Comparison of ENCODE assay signal across 11 mouse cellular contexts in the genomic region with DNA sequence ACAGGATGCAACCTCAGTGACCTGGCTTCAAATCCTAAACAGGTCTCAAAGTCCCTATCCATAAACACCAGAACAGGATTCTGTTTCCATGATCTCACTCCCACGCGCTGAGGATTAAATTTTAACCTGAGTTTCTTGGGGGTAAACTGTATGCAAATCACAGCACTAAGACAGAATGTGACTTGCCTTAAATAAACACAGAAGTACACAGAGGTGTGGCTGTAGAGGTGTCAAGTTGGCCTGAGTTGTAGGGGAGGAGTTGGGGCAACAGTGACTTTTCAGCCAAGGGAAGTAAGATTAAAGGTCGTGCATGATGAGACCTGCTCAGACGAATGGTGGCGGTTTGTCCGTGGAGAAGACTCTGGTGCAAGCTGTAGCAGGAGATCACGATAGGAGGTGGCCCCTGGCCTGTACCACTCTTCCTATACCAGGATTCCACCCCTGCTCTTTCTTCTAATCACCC. TPM values are rescaled to one million over a fixed set of nuclear protein-coding genes. Genes with fewer than 3 reads are reported as not detected.
A peak's percentile ranks its signal among the peaks of the same experiment; 100 is the strongest.
DNase-seq lines count a peak whose midpoint lies in the region; ATAC-seq and TF ChIP-seq lines count a peak whose summit lies in the region.
"Had no signal": no experiment of that assay in that cellular context is flagged by ENCODE, and none has a peak within 500 bp of the region (broad histone marks: within the 10 kb centered on the region; RNA-seq: fewer than 3 reads in every experiment).

No protein-coding gene starts in this region.

- no peaks in the 10 kb centered on the region for H3K9me3 ChIP-seq in heart, embryonic 12.5 days (replicated peaks)
- H3K9me3 ChIP-seq in kidney, postnatal 0 days (replicated peaks; ENCODE audit: low read length), result no peaks in the 10 kb centered on the region
- no peaks in the 10 kb centered on the region for H3K9me3 ChIP-seq in forebrain, embryonic 11.5 days (ENCODE audit: control insufficient read depth, low read length)
- H3K9me3 ChIP-seq: embryonic facial prominence, embryonic 13.5 days; hindbrain, embryonic 12.5 days; midbrain, embryonic 13.5 days had no signal

- 0 out of 2 replicates have a peak overlapping the region, but pooled peaks have one; percentile 14 for H3K9ac ChIP-seq in heart, adult 2 months (ENCODE audit: low read depth, low read length)
- H3K9ac ChIP-seq in heart, embryonic 12.5 days, result no peak overlapping the region
- no peak overlapping the region for H3K9ac ChIP-seq in kidney, postnatal 0 days (ENCODE audit: low read depth, low read length)
- H3K9ac ChIP-seq in forebrain, embryonic 11.5 days (ENCODE audit: low read length), result no peak overlapping the region
- H3K9ac ChIP-seq: embryonic facial prominence, embryonic 13.5 days; hindbrain, embryonic 12.5 days; midbrain, embryonic 13.5 days had no signal

- 47% methylated on average over 7 of the region's 7 CpGs for WGBS in heart, adult 2 months
- WGBS in heart, embryonic 12.5 days, result 76% methylated on average over 7 of the region's 7 CpGs
- WGBS in kidney, postnatal 0 days, result 59% methylated on average over 7 of the region's 7 CpGs
- WGBS in forebrain, embryonic 11.5 days, result 89% methylated on average over 7 of the region's 7 CpGs

- no peaks in the 10 kb centered on the region for H3K36me3 ChIP-seq in heart, adult 2 months (ENCODE audit: control insufficient read depth, insufficient read depth, low read length)
- H3K36me3 ChIP-seq in heart, embryonic 12.5 days, result no peaks in the 10 kb centered on the region
- H3K36me3 ChIP-seq in kidney, postnatal 0 days (ENCODE audit: insufficient read depth, low read length), result no peaks in the 10 kb centered on the region
- H3K36me3 ChIP-seq in forebrain, embryonic 11.5 days (ENCODE audit: control insufficient read depth, insufficient read depth, low read length), result no peaks in the 10 kb centered on the region
- H3K36me3 ChIP-seq: embryonic facial prominence, embryonic 13.5 days; hindbrain, embryonic 12.5 days; midbrain, embryonic 13.5 days had no signal

- peaks cover 16% of the 10 kb centered on the region for H3K4me1 ChIP-seq in heart, adult 2 months (ENCODE audit: control insufficient read depth, insufficient read depth, low read length)
- H3K4me1 ChIP-seq in heart, embryonic 12.5 days (replicated peaks), result peaks cover 26% of the 10 kb centered on the region
- no peaks in the 10 kb centered on the region for H3K4me1 ChIP-seq in kidney, postnatal 0 days (replicated peaks; ENCODE audit: insufficient read depth, low read length)
- H3K4me1 ChIP-seq in forebrain, embryonic 11.5 days (replicated peaks; ENCODE audit: control insufficient read depth, insufficient read depth, low read length), result no peaks in the 10 kb centered on the region
- H3K4me1 ChIP-seq: embryonic facial prominence, embryonic 13.5 days; hindbrain, embryonic 12.5 days; midbrain, embryonic 13.5 days had no signal

- H3K27ac ChIP-seq in heart, adult 2 months, result peak overlapping the region; percentile 86
- no peak overlapping the region for H3K27ac ChIP-seq in heart, embryonic 12.5 days (ENCODE audit: poor library complexity, severe bottlenecking)
- peak overlapping the region; percentile 86 for H3K27ac ChIP-seq in kidney, postnatal 0 days
- H3K27ac ChIP-seq in forebrain, embryonic 11.5 days (ENCODE audit: low read depth, low read length), result no peak overlapping the region
- H3K27ac ChIP-seq: embryonic facial prominence, embryonic 13.5 days; hindbrain, embryonic 12.5 days; midbrain, embryonic 13.5 days had no signal

- H3K27me3 ChIP-seq in heart, adult 2 months (ENCODE audit: control insufficient read depth, insufficient read depth, low read length), result no peaks in the 10 kb centered on the region
- peaks cover 7% of the 10 kb centered on the region; the same call in 1 of the 2 replicates for H3K27me3 ChIP-seq in heart, embryonic 12.5 days (replicated peaks)
- no peaks in the 10 kb centered on the region for H3K27me3 ChIP-seq in kidney, postnatal 0 days (ENCODE audit: insufficient read depth, low read length)
- no peaks in the 10 kb centered on the region for H3K27me3 ChIP-seq in forebrain, embryonic 11.5 days (ENCODE audit: control insufficient read depth, insufficient read depth, low read length)
- H3K27me3 ChIP-seq: embryonic facial prominence, embryonic 13.5 days; hindbrain, embryonic 12.5 days; midbrain, embryonic 13.5 days had no signal

- no peak for TF ChIP-seq POLR2A in heart, adult 2 months (IDR thresholded peaks at IDR 0.05; ENCODE audit: insufficient read depth, low read depth, low read length)

- DNase-seq in heart, adult 2 months, result no peak
- DNase-seq in kidney, postnatal 0 days (ENCODE audit: low spot score), result no peak
- DNase-seq in lung, postnatal 36 days, result peak; percentile 77
- no peak for DNase-seq in layer of hippocampus, adult 9-10 months (ENCODE audit: low spot score)
- no peak for DNase-seq in cerebellum, adult 9-10 months
- no peak for DNase-seq in forebrain, embryonic 11.5 days (ENCODE audit: low spot score)

- TF ChIP-seq CTCF in heart, adult 2 months (IDR thresholded peaks at IDR 0.05), result no peak
- no peak for TF ChIP-seq CTCF in kidney, postnatal 0 days (IDR thresholded peaks at IDR 0.05; ENCODE audit: low read depth)

- intact Hi-C loops in heart, adult 2 months (cut with DNase I), result no loop called here

- TF ChIP-seq EP300 in heart, adult 2 months (IDR thresholded peaks at IDR 0.05; ENCODE audit: insufficient read depth, low read depth, low read length), result 0 out of 2 replicates have a peak, but pooled peaks have one; percentile 17

- no peak overlapping the region for H3K4me3 ChIP-seq in heart, adult 2 months
- no peak overlapping the region for H3K4me3 ChIP-seq in heart, embryonic 12.5 days
- H3K4me3 ChIP-seq in kidney, postnatal 0 days (replicated peaks; ENCODE audit: low read depth, low read length), result no peak overlapping the region
- no peak overlapping the region for H3K4me3 ChIP-seq in forebrain, embryonic 11.5 days (ENCODE audit: low read depth, low read length)
- H3K4me3 ChIP-seq: embryonic facial prominence, embryonic 13.5 days; hindbrain, embryonic 12.5 days; midbrain, embryonic 13.5 days had no signal

- ATAC-seq in heart, embryonic 12.5 days (ENCODE audit: insufficient number of reproducible peaks, low FRiP score), result no peak
- ATAC-seq in CD4-positive, CD25-positive, alpha-beta regulatory T cell, adult 4 months, result peak; percentile 31
- peak; percentile 82 for ATAC-seq in kidney, postnatal 0 days (replicated peaks; ENCODE audit: low FRiP score, low read depth)
- ATAC-seq in forebrain, embryonic 11.5 days (replicated peaks; ENCODE audit: low FRiP score), result no peak
- ATAC-seq: midbrain, embryonic 13.5 days had no signal

- H3K4me2 ChIP-seq in heart, embryonic 12.5 days, result no peak overlapping the region
- H3K4me2 ChIP-seq in kidney, postnatal 0 days (ENCODE audit: low read length), result no peak overlapping the region
- H3K4me2 ChIP-seq in forebrain, embryonic 11.5 days (ENCODE audit: low read depth, low read length, severe bottlenecking), result no peak overlapping the region
- H3K4me2 ChIP-seq: embryonic facial prominence, embryonic 13.5 days; hindbrain, embryonic 12.5 days; midbrain, embryonic 13.5 days had no signal

- no peaks in the 10 kb centered on the region for H3K79me2 ChIP-seq in heart, adult 2 months (replicated peaks; ENCODE audit: control insufficient read depth, insufficient read depth, low read length)

RNA-seq across cellular contexts. Expression of a gene that starts 25.1 kb away (rescaled TPM):
- total RNA-seq in heart, adult 2 months (2021), result under 1 TPM; 0.16 to 0.39 TPM
- polyA plus RNA-seq in heart, adult 2 months (2012; rRNA removed), result 0.20 and 0.39 TPM in 2 replicates
- polyA plus RNA-seq in heart, embryonic 12.5 days (2016; fragmentation: Nextera tagmentation; extraction: Ambion mirVana), result 0.10 TPM in 1 of 2 replicates, not detected in the other
- polyA plus RNA-seq in CD4-positive, CD25-positive, alpha-beta regulatory T cell, adult 4 months (2017; shearing (Covaris generic)), result under 1 TPM in 1 of 2 experiments, not detected in 1; 0.19 TPM
- polyA plus RNA-seq in kidney, postnatal 0 days (2015; fragmentation: Nextera tagmentation; extraction: Ambion mirVana), result 44.6 and 45.6 TPM in 2 replicates
- polyA plus RNA-seq in forebrain, embryonic 11.5 days (2014; fragmentation: Nextera tagmentation; extraction: Ambion mirVana), result not detected in 2 replicates
- polyA plus RNA-seq: hindbrain, embryonic 12.5 days had no signal

RNA-seq across cellular contexts. Expression of a gene that starts 32.1 kb away (rescaled TPM):
- 100 to 1,000 TPM; 216 to 349 TPM for total RNA-seq in heart, adult 2 months (2021)
- polyA plus RNA-seq in heart, adult 2 months (2012; rRNA removed), result 272 and 285 TPM in 2 replicates
- polyA plus RNA-seq in heart, embryonic 12.5 days (2016; fragmentation: Nextera tagmentation; extraction: Ambion mirVana), result 73.1 and 74.9 TPM in 2 replicates
- polyA plus RNA-seq in CD4-positive, CD25-positive, alpha-beta regulatory T cell, adult 4 months (2017; shearing (Covaris generic)), result 100 to 1,000 TPM; 177 to 183 TPM
- 95.8 and 100 TPM in 2 replicates for polyA plus RNA-seq in kidney, postnatal 0 days (2015; fragmentation: Nextera tagmentation; extraction: Ambion mirVana)
- polyA plus RNA-seq in forebrain, embryonic 11.5 days (2014; fragmentation: Nextera tagmentation; extraction: Ambion mirVana), result 52.6 and 56.9 TPM in 2 replicates

Comparison
In these comparisons a context has a peak if more than half of its experiments do, and no peak if none do; other contexts are left out.
1. H3K27ac ChIP-seq: peak in heart, adult 2 months (single experiment) and kidney, postnatal 0 days (single experiment); none in heart, embryonic 12.5 days (single experiment) and forebrain, embryonic 11.5 days (single experiment).
2. ATAC-seq: peak in CD4-positive, CD25-positive, alpha-beta regulatory T cell, adult 4 months (single experiment) and kidney, postnatal 0 days (single experiment); none in heart, embryonic 12.5 days (single experiment) and forebrain, embryonic 11.5 days (single experiment).
3. RNA of a gene that starts 25.1 kb away (polyA plus RNA-seq): 44.6 to 45.6 TPM in kidney, postnatal 0 days; 0.20 to 0.39 TPM in heart, adult 2 months, 0.19 TPM in CD4-positive, CD25-positive, alpha-beta regulatory T cell, adult 4 months, 0.10 TPM in heart, embryonic 12.5 days and not detected in forebrain, embryonic 11.5 days; every median in the first group is over 10 times any median in the second.